Mouse (Mus musculus): ENCODE data around the gene Itih4.

DNA sequence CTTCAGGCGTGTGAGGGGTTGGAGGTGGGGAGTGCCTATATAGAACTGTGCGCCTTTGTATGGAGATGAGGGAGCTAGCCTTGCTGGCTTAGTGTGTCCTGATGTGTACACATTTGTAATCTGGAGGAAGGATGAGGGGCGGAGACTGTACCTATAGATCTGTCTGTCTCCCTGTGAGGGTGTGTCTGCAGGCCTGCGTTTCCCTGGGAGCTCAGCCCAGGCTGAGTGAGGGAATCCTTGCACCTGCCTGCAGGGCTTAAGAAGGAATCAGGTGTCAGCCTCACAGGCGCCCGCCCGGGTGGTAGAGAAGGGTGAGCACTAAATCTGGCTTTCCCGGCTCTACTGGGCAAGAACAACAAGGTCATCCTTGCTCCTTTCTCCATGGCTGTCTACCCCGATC is 6.5 kb upstream of the Itih4 start:
- TF ChIP-seq CTCF (conservative IDR thresholded peaks at IDR 0.05; ENCODE audit: low read length) (no peak), POU5F1 (IDR thresholded peaks at IDR 0.05; ENCODE audit: borderline replicate concordance, low read length) (no peak)
